Mouse (Mus musculus) brown adipose tissue, adult 24 weeks (tissue): ENCODE data around the gene Pcdh7. TPM values are rescaled to one million over a fixed set of nuclear protein-coding genes. Genes with fewer than 3 reads are reported as not detected.

Experiments
- H3K27ac ChIP-seq: fragments of 200-500 bp; replicated peaks from 2 replicates; pipeline ENCODE4 v1.5.1; 2012; ENCODE audit warnings: low read depth, mild to moderate bottlenecking, low read length
- H3K4me1 ChIP-seq: fragments of 200-500 bp; 2 replicates; pipeline ENCODE4 v1.6.1; 2012; ENCODE audit warnings: low read length, mixed read lengths; ENCODE audit not compliant: control insufficient read depth, insufficient read depth, insufficient read length
- H3K4me3 ChIP-seq: fragments of 200-500 bp; 2 replicates; pipeline ENCODE4 v1.5.1; 2012; ENCODE audit warnings: low read depth, mild to moderate bottlenecking, low read length, moderate library complexity; ENCODE audit not compliant: insufficient read depth
- polyA plus RNA-seq: library from polyadenylated mRNA; stranded (reverse); fragments of >200 nt; gene quantifications from 2 replicates; pipeline ENCODE4 v1.2.4, GENCODE M21; 2012; ENCODE audit not compliant: missing spikeins, insufficient read depth, insufficient read length

The Pcdh7 gene
- polyA plus RNA-seq, 1 experiment = 1.2 TPM

DNA sequence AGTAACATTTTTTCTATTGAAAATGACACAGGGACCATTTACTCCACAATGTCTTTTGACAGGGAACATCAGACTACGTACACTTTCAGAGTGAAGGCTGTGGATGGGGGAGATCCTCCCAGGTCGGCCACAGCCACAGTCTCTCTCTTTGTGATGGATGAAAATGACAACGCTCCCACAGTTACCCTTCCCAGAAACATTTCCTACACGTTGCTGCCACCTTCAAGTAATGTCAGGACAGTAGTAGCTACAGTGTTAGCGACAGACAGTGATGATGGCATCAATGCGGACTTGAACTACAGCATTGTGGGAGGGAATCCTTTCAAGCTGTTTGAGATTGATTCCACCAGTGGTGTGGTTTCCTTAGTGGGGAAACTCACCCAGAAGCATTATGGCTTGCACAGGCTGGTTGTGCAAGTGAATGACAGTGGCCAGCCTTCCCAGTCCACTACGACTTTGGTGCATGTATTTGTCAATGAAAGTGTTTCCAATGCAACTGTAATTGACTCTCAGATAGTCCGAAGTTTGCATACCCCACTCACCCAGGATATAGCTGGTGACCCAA, 3.5 kb downstream of the Pcdh7 start:
- Histone ChIP-seq H3K4me1 (no peaks in the 10 kb centered on the region), H3K4me3 (no peak overlapping the region; the same call in none of the 2 replicates), H3K27ac (no peak overlapping the region)

DNA sequence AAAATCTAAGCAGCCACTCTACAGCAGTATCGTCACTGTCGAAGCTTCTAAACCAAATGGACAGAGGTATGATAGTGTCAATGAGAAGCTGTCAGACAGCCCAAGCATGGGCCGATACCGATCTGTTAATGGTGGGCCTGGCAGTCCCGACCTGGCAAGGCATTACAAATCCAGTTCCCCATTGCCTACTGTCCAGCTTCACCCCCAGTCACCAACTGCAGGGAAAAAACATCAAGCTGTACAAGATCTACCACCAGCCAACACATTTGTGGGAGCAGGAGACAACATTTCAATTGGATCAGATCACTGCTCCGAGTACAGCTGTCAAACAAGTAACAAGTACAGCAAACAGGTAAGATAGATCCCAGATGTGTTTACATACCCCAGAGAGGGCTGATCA, 4.2 kb downstream of the Pcdh7 start:
- H3K4me1 ChIP-seq = no peaks in the 10 kb centered on the region
- H3K4me3 ChIP-seq = peak overlapping the region; percentile 4; the same call in 1 of the 2 replicates
- no peak overlapping the region for H3K27ac ChIP-seq

DNA sequence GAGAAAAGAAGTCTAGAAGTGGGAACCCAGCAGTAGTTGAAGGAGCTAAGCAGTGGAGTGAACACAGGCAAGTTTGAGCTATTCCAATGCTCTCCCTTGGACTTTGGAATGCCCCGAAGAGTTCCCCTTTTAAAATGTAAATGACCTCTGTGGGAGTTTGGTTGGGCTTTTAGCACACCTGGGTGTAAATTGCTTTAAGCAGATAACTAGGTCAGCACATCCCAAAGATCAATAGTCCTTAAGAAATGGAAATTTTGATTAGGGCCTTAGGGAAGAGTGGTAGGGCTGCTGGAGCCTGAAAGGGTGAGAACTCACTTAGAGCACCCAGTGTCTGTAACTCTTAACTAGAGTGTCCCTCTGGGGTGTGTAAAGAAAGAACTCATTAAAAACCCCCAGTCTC, 15.7 kb downstream of the Pcdh7 start:
- Histone ChIP-seq H3K27ac (no peak overlapping the region), H3K4me3 (no peak overlapping the region), H3K4me1 (no peaks in the 10 kb centered on the region)

DNA sequence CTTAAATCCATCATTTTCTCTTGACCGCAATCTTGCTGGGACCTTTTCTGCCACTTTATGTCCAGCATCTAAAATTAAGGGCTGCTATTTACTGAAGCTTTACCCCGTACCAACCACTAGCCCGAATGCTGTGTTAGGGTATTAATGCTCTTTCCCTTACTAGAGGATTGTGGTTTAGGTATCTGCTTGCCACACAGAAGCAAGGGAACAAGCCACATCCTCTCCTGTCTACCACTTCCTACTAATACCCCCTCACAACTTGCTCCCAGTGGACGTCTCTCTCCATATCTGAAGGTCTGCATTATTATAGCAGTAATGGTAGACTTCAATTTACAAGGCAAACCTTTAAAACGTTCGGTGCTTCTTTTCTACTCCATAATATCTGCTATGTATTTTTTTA, 18.0 kb downstream of the Pcdh7 start:
- H3K4me1 ChIP-seq = no peaks in the 10 kb centered on the region
- H3K4me3 ChIP-seq = no peak overlapping the region
- no peak overlapping the region for H3K27ac ChIP-seq

DNA sequence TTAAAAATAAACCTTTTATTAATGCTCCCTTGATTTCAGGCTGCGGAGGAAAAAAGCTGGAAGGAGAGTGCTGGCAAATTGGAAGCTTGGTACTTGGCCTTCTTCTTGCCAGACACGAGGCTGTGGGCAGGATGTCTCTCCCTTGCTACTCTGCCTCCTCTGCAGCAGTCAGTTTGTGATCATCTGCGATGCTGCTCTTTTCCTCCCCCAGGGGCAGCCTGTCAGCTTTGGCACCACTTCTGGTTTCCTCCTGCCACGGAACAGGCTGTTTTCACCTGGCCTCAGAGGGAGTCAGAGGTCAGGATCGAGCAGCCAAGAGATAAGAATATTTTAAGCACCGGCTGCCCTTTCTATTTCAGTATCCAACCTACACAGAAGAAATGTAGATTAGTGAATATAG, 25.2 kb downstream of the Pcdh7 start:
- Histone ChIP-seq H3K4me3 (no peak overlapping the region), H3K27ac (no peak overlapping the region), H3K4me1 (no peaks in the 10 kb centered on the region)

DNA sequence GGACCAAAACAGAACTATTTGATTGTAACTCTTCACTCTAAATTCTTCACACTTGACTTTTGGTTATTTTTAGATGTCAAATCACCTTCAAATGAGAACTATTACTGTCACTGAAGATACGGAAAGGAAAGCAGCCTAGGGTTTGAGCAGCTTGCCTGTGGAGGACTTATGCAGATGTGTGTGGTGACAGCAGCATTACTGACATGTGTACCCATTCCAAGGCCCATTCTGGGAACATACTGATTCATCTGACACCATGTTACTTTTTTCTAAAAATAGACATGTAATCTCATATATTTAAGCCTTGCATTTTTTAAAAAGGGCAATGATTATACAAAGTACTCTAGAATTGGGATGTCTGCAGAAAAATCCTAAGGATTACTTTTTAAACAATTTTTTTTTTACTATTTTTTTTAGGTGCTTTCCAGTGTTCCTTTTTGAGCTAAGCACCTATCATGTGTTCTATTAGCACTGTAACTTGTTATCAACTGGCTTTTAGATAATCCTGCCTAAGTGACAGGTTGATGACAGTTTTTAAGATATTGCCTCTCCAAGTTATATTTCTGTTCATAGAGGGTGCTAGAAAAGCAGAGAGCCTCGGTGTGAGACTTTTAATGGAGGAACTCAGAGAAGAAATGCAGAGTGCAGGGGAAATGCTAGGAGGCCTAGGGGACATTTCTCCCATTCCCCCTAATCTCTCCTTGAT, 26.3 kb downstream of the Pcdh7 start:
- H3K4me3 ChIP-seq = no peak overlapping the region
- no peak overlapping the region for H3K27ac ChIP-seq
- H3K4me1 ChIP-seq = no peaks in the 10 kb centered on the region

DNA sequence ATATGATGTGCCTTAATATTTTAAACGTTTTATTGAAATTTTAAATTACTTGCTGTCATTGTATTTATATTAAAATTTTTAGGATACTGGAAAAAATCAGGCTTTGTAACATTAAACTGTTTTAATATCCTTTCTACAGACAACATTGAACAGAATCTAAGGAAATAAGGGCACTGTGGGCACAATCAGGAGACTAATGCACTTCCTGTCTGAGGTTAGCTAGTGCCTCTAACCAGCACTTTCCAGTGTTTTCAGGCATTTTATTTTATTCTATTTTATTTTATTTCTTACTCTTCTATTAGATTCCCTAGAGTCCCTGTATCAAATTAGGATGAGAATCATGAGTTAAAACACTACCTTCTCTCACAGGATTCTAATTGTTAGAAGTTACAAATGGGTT, 28.1 kb downstream of the Pcdh7 start:
- H3K4me1 ChIP-seq = no peaks in the 10 kb centered on the region
- no peak overlapping the region for H3K4me3 ChIP-seq
- H3K27ac ChIP-seq = no peak overlapping the region

DNA sequence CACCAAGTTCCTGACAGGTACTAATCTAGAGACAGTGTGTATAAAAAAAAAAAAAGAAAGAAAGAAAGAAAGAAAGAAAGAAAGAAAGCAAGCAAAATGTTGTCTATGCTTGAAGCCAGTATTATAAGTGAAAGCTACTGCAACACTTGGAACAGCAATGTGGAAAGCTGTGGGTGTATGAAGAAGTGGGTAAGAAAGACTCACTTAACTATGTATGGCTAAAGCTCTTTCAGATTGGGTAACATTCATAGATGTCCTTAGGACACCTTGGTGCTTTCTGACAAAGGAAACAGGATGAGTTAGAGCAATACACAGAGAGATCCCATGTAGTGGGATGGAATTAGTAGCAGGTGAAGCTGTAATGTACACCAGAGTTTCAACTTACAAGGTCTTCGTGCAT, 32.6 kb downstream of the Pcdh7 start:
- Histone ChIP-seq H3K4me1 (no peaks in the 10 kb centered on the region), H3K4me3 (no peak overlapping the region), H3K27ac (no peak overlapping the region)

DNA sequence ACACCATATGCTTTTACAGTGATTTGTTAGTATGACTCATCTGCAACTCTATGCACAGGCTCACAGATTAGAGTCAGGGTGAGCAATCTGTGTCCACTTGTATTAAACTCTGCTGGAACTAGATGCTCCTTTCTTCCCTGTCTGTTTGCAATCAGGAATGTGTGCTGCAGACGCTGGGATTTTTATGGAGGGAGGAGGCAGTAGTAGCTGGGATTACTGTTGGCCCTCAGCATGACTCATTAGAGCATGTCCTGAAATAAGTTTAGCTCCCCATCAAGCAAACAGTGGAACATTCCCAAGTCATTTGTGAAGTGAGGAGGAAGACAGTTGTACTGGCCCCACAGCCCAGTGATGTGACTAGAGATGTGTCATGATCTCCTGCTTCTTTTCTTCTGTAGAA, 38.0 kb downstream of the Pcdh7 start:
- Histone ChIP-seq H3K4me3 (no peak overlapping the region), H3K4me1 (no peaks in the 10 kb centered on the region), H3K27ac (no peak overlapping the region)

DNA sequence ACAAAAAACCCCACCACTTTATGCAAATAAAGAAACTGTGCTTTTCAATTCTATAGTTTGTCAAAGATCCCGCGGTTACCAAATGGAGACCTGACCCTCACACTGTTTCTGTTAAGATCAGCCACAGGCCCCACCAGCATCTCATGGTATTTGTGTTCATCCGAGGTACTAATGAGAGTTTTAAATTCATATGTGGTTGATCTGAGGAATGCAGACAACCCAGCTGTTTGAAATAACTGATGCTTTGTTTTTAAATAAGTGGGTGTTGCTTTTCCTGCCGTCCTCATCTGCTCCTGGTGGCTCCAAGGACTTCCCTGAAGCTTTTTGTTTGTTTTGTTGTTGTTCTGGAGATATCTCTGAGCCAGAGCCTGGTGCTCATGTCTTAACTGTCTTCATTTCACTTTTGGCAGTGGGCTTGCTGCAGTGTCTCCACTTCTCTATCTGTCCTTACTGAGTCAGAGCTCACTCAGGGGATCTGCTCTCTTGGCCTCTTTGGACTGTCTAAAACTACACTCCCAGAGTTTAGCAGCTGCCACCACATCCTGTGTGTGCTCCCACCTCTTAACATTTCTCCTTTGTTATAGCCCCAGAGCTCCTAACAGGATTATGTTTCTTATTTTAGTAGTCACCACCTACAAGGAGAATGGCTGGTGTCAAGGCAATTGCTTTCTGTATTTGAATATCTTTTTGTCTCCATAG, 39.1 kb downstream of the Pcdh7 start:
- no peaks in the 10 kb centered on the region for H3K4me1 ChIP-seq
- no peak overlapping the region; the same call in 1 of the 2 replicates for H3K27ac ChIP-seq
- H3K4me3 ChIP-seq = no peak overlapping the region

DNA sequence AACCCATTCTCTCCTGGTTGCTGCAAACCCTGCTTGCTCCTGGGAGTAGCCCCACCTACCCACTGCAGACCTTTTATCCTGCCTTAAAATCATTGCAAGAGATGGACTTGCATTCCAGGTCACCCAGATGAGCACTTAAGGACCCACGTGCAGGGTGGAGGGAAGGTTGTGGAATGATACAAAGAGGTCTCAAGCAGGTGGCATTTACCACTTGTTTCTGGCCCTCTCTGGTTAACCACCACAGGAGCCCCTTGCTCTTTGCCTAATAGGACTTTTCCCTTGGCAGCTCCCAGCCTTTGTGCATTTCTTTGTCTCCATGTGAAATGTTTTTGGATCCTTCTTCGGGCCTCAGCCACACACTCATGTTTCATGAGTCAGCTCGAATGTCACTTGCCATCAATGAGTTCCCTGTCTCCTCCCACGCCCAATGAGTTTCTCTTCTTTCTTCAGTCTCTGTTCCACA, 39.7 kb downstream of the Pcdh7 start:
- Histone ChIP-seq H3K4me1 (no peaks in the 10 kb centered on the region), H3K4me3 (no peak overlapping the region), H3K27ac (no peak overlapping the region)

DNA sequence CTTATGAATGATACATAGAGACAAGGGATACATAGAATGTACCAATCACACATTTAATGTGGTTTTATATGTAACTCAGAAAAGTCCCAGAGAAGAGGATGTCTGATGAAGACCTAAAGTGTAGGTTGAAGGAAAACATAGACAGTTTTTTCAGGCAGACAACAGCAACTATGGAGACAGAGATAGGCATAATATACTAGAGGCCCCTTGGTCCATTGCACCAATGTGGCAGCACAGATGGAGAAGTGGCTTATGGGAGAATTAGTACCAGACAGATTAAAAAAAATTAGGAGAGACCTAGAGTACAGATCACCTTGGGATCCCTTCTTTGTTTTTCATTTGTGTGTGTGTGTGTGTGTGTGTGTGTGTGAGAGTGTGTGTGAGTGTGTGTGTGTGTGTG, 41.2 kb downstream of the Pcdh7 start:
- Histone ChIP-seq H3K4me1 (no peaks in the 10 kb centered on the region), H3K27ac (no peak overlapping the region), H3K4me3 (no peak overlapping the region)

DNA sequence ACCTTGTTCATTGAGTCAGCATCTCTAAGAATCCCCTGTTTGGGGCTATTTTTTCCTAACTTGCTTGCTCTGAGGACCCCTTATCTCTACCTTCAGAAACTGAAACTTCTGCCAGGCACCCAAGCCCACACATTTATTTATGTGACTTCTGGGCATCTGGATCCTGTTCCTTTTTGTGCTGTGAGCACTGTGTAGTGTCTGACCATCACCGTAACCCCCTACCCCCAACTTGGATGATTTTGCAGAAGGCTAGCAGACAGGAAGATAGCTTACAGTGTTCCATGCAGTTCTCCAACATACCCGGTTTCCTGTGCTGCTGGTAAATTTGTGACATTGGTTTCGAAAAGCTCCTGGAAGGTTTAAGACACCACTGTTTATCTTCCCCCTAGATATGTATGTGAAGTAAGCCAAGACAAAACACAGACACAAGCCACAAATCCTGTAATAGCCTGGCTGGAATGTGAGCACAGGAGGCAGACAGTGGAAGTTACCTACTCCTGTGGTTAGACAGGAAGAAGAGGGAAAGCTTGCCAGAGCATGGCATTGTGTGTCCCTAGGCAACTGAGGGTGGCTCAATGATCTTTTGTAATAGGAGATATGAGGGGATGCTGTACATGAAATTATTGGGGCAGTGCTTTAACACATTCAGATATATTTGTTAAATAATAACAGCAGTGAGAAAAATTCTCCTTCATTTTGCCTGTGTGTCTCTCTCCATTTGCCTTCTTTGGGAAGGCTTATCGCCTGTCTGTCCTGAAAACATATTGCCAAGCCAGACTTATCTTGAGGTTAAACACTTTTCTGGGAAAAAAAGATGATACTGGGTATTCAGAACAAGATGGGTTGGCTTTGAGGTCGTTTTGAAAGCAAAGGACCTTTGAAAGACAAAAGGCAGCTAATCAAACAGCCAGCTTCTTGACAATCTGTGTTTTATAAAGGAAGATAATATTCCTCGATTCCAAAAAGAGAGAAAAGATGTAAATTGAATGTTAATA, 42.6 kb downstream of the Pcdh7 start:
- no peak overlapping the region for H3K27ac ChIP-seq
- no peaks in the 10 kb centered on the region for H3K4me1 ChIP-seq
- no peak overlapping the region for H3K4me3 ChIP-seq

DNA sequence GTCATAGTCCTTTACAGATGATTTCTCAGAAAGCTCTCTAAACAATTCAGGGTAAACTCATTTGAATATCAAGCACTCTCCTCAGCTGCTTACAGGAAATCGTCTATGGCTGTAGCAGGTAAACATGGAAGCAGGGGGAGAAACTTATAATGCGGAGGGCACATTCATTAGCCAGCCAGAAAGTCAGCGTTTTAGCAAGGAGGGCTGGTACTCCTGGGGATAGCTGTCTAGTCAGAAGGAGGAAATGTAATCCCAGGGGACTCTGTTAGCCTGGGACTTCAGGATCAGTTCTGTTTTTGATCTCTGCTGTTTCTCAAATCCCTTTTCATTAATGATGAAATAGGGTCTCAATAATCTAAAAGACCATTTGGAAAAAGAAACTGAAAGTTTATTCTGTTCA, 47.6 kb downstream of the Pcdh7 start:
- H3K27ac ChIP-seq = no peak overlapping the region
- H3K4me3 ChIP-seq = no peak overlapping the region
- H3K4me1 ChIP-seq = no peaks in the 10 kb centered on the region

DNA sequence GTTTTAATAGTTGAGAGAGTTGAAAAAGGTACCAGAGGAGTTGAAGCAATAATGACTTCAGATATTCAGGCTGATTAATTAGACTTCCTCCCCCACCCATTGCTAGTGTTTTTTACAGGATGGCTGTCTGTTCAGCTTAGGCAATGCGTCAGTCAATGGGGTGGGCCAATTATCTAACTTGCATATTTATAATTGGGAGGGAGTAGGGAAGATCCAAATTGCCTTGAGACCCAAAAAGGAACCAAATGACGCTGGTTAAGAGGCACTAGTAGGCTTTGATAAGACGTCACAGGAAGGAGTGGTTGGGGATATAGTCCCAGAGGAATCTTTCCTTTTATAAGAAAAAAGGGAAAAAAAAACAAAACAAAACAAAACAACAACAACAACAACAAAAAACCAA, 49.6 kb downstream of the Pcdh7 start:
- H3K4me1 ChIP-seq = no peaks in the 10 kb centered on the region
- H3K4me3 ChIP-seq = no peak overlapping the region
- H3K27ac ChIP-seq = no peak overlapping the region
